Mouse (Mus musculus): ENCODE data around the gene A830031A19Rik.

DNA sequence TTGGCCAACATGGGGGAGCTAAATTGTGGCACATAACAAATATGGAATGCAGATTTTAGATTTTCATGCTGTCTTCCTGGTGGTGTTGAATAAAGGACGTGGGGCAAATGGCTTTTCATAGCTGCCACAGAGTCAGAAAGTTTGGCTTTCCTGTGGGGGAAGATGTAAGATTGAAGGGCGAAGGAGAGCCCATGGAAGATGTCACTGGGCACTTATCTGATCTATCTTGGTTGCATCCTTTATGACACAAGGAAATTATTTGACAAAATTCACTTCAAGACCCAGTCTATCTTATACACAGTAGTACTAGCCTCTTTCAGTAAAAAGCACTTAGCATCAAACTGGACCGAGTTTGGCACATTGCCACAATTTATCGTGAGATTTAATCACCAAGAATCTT lies 15.6 kb upstream of the A830031A19Rik start:
- TF ChIP-seq CTCF (IDR thresholded peaks at IDR 0.05; ENCODE audit: low read depth, low read length), result no peak
- TF ChIP-seq GATA1 (IDR thresholded peaks at IDR 0.05; ENCODE audit: borderline replicate concordance, low read length), result no peak
- TF ChIP-seq TAL1 (conservative IDR thresholded peaks at IDR 0.05; ENCODE audit: low read depth, low read length), result no peak
- no peak for TF ChIP-seq POLR2AphosphoS5 (IDR thresholded peaks at IDR 0.05; ENCODE audit: insufficient replicate concordance, low read depth, low read length)
- TF ChIP-seq GATA2 (IDR thresholded peaks at IDR 0.05; ENCODE audit: borderline replicate concordance, low read depth, low read length), result no peak

Data from G1E (cell line).